Mouse (Mus musculus) small intestine, adult 2 months (tissue): ENCODE results near the gene Rere.

Source experiments
- CTCF ChIP-seq: fragments of 200-500 bp; IDR thresholded peaks from 2 replicates; pipeline ENCODE4 v1.5.1; 2012; ENCODE audit warnings: low read depth, mild to moderate bottlenecking, control low read depth, inconsistent platforms, low read length, moderate library complexity, mixed read lengths; ENCODE audit not compliant: insufficient replicate concordance, insufficient read length; ENCODE audit errors: extremely low read depth
- POLR2A ChIP-seq: fragments of 200-500 bp; IDR thresholded peaks from 2 replicates; pipeline ENCODE4 v1.6.1; 2012; ENCODE audit warnings: low read depth, mild to moderate bottlenecking, control low read depth, inconsistent platforms, low read length, moderate library complexity

GRCm38 (mm10) chr4:150438621-150439020 is 157.2 kb downstream of the Rere start:
- TF ChIP-seq CTCF (no peak), POLR2A (no peak)
